Mouse (Mus musculus) urinary bladder, adult 18-20 months (tissue): Measurements from ENCODE around the gene Aspn.
"Not testable (repeated sequence)": the region's sequence is repeated elsewhere in the genome, so short reads cannot be mapped to it uniquely, and the experiment has no call there.

Experiments
- DNase-seq, 2 experiments: peaks; one replicate each; pipeline ENCODE4 v3.0.0; 2022; ENCODE audit warnings: low spot score in 2 of 2, mixed read lengths in 2 of 2

Aspn gene

GRCm38 (mm10) chr13:49584307-49585005 lies 40.2 kb downstream of the Aspn start:
- DNase-seq: no peak

GRCm38 (mm10) chr13:49586062-49586461 lies 41.8 kb downstream of the Aspn start:
- DNase-seq: no peak

GRCm38 (mm10) chr13:49602541-49602940 lies 58.3 kb downstream of the Aspn start:
- not testable (repeated sequence) for DNase-seq

- no peak for DNase-seq
Measured at GRCm38 (mm10) chr13:49603603-49604002, 59.4 kb downstream of the Aspn start.

- DNase-seq: peak in 1 of 2 experiments; percentile 22
Measured at GRCm38 (mm10) chr13:49607714-49608113, 63.5 kb downstream of the Aspn start, which contains the start of gene Ogn. Ogn (plus strand) TSS chr13:49608046.

GRCm38 (mm10) chr13:49608589-49609322 lies 64.5 kb downstream of the Aspn start:
- DNase-seq: no peak

GRCm38 (mm10) chr13:49617021-49617420 lies 72.8 kb downstream of the Aspn start:
- DNase-seq: no peak
